Mouse (Mus musculus): Measurements from ENCODE around the gene Lrrfip1. TPM values are rescaled to one million over a fixed set of nuclear protein-coding genes. Genes with fewer than 3 reads are reported as not detected.

The Lrrfip1 gene
- total and polyA plus RNA-seq, 2 experiments from 2014 or later: 120 to 168 TPM

- WGBS: 19% methylated on average over 10 of the region's 10 CpGs
- H3K4me1 ChIP-seq (ENCODE audit: control insufficient read depth, insufficient read depth): peaks cover 48% of the 10 kb centered on the region
- ATAC-seq (ENCODE audit: insufficient read depth, low read depth) (peak; percentile 53), DNase-seq (ENCODE audit: low spot score) (peak; percentile 65)
- no peak overlapping the region for H3K4me3 ChIP-seq (ENCODE audit: low read depth, low read length)
- no peak overlapping the region for H3K9ac ChIP-seq (replicated peaks; ENCODE audit: low read depth, low read length)
- H3K4me2 ChIP-seq (ENCODE audit: low read depth, low read length): no peak overlapping the region
- TF ChIP-seq EP300 (IDR thresholded peaks at IDR 0.05; ENCODE audit: low read depth) (peak; percentile 72), CTCF (IDR thresholded peaks at IDR 0.05; ENCODE audit: low read depth) (no peak)
- no peaks in the 10 kb centered on the region for H3K9me3 ChIP-seq (replicated peaks; ENCODE audit: control insufficient read depth, low read length)
- peak overlapping the region; percentile 84 for H3K27ac ChIP-seq (ENCODE audit: low read depth)
- H3K36me3 ChIP-seq (replicated peaks; ENCODE audit: control insufficient read depth, insufficient read depth, low read length): peaks cover 42% of the 10 kb centered on the region
- no peaks in the 10 kb centered on the region for H3K27me3 ChIP-seq (ENCODE audit: control insufficient read depth, insufficient read depth, low read length)
Observed at GRCm38 (mm10) chr1:91085009-91085408, 86.5 kb downstream of the Lrrfip1 start.

- H3K4me1 ChIP-seq (ENCODE audit: control insufficient read depth, insufficient read depth): peaks cover 48% of the 10 kb centered on the region
- H3K4me3 ChIP-seq (ENCODE audit: low read depth, low read length): no peak overlapping the region
- ATAC-seq (ENCODE audit: insufficient read depth, low read depth) (no peak), DNase-seq (ENCODE audit: low spot score) (no peak)
- H3K27ac ChIP-seq (ENCODE audit: low read depth): peak overlapping the region; percentile 84
- no peaks in the 10 kb centered on the region for H3K9me3 ChIP-seq (replicated peaks; ENCODE audit: control insufficient read depth, low read length)
- no peak overlapping the region for H3K9ac ChIP-seq (replicated peaks; ENCODE audit: low read depth, low read length)
- no peak overlapping the region for H3K4me2 ChIP-seq (ENCODE audit: low read depth, low read length)
- WGBS: 21% methylated on average over 2 of the region's 2 CpGs
- H3K36me3 ChIP-seq (replicated peaks; ENCODE audit: control insufficient read depth, insufficient read depth, low read length): peaks cover 47% of the 10 kb centered on the region
- H3K27me3 ChIP-seq (ENCODE audit: control insufficient read depth, insufficient read depth, low read length): no peaks in the 10 kb centered on the region
- no peak for TF ChIP-seq EP300 (IDR thresholded peaks at IDR 0.05; ENCODE audit: low read depth)
- no peak for TF ChIP-seq CTCF (IDR thresholded peaks at IDR 0.05; ENCODE audit: low read depth)
Observed at GRCm38 (mm10) chr1:91085686-91086085, 87.1 kb downstream of the Lrrfip1 start.

- 17% methylated on average over 3 of the region's 3 CpGs for WGBS
- no peak for TF ChIP-seq EP300 (IDR thresholded peaks at IDR 0.05; ENCODE audit: low read depth)
- no peak for TF ChIP-seq CTCF (IDR thresholded peaks at IDR 0.05; ENCODE audit: low read depth)
- DNase-seq (ENCODE audit: low spot score) (peak; percentile 25), ATAC-seq (ENCODE audit: insufficient read depth, low read depth) (peak; percentile 27; the same call in 1 of the 2 replicates)
- H3K4me3 ChIP-seq (ENCODE audit: low read depth, low read length): no peak overlapping the region
- H3K4me2 ChIP-seq (ENCODE audit: low read depth, low read length): no peak overlapping the region
- H3K36me3 ChIP-seq (replicated peaks; ENCODE audit: control insufficient read depth, insufficient read depth, low read length): peaks cover 48% of the 10 kb centered on the region
- no peaks in the 10 kb centered on the region for H3K9me3 ChIP-seq (replicated peaks; ENCODE audit: control insufficient read depth, low read length)
- H3K27me3 ChIP-seq (ENCODE audit: control insufficient read depth, insufficient read depth, low read length): no peaks in the 10 kb centered on the region
- H3K9ac ChIP-seq (replicated peaks; ENCODE audit: low read depth, low read length): no peak overlapping the region
- H3K27ac ChIP-seq (ENCODE audit: low read depth): peak overlapping the region; percentile 84
- peaks cover 48% of the 10 kb centered on the region for H3K4me1 ChIP-seq (ENCODE audit: control insufficient read depth, insufficient read depth)
Observed at GRCm38 (mm10) chr1:91086325-91086724, 87.8 kb downstream of the Lrrfip1 start.

- TF ChIP-seq CTCF (IDR thresholded peaks at IDR 0.05; ENCODE audit: low read depth) (no peak), EP300 (IDR thresholded peaks at IDR 0.05; ENCODE audit: low read depth) (no peak)
- H3K4me1 ChIP-seq (ENCODE audit: control insufficient read depth, insufficient read depth): peaks cover 48% of the 10 kb centered on the region
- DNase-seq (ENCODE audit: low spot score) (no peak), ATAC-seq (ENCODE audit: insufficient read depth, low read depth) (no peak)
- no peaks in the 10 kb centered on the region for H3K9me3 ChIP-seq (replicated peaks; ENCODE audit: control insufficient read depth, low read length)
- H3K27me3 ChIP-seq (ENCODE audit: control insufficient read depth, insufficient read depth, low read length): no peaks in the 10 kb centered on the region
- peaks cover 51% of the 10 kb centered on the region for H3K36me3 ChIP-seq (replicated peaks; ENCODE audit: control insufficient read depth, insufficient read depth, low read length)
- peak overlapping the region; percentile 84 for H3K27ac ChIP-seq (ENCODE audit: low read depth)
- no peak overlapping the region for H3K4me2 ChIP-seq (ENCODE audit: low read depth, low read length)
- no peak overlapping the region for H3K9ac ChIP-seq (replicated peaks; ENCODE audit: low read depth, low read length)
- H3K4me3 ChIP-seq (ENCODE audit: low read depth, low read length): no peak overlapping the region
- WGBS: 51% methylated on average over 5 of the region's 5 CpGs
Observed at GRCm38 (mm10) chr1:91086748-91087147, 88.2 kb downstream of the Lrrfip1 start.

GRCm38 (mm10) chr1:91088027-91088426 is 89.5 kb downstream of the Lrrfip1 start:
- ATAC-seq (ENCODE audit: insufficient read depth, low read depth) (no peak), DNase-seq (ENCODE audit: low spot score) (no peak)
- Histone ChIP-seq H3K36me3 (replicated peaks; ENCODE audit: control insufficient read depth, insufficient read depth, low read length) (peaks cover 54% of the 10 kb centered on the region), H3K9me3 (replicated peaks; ENCODE audit: control insufficient read depth, low read length) (no peaks in the 10 kb centered on the region), H3K27me3 (ENCODE audit: control insufficient read depth, insufficient read depth, low read length) (no peaks in the 10 kb centered on the region), H3K4me2 (ENCODE audit: low read depth, low read length) (no peak overlapping the region), H3K4me1 (ENCODE audit: control insufficient read depth, insufficient read depth) (peaks cover 39% of the 10 kb centered on the region), H3K27ac (ENCODE audit: low read depth) (no peak overlapping the region; the same call in 1 of the 2 replicates), H3K9ac (replicated peaks; ENCODE audit: low read depth, low read length) (no peak overlapping the region), H3K4me3 (ENCODE audit: low read depth, low read length) (no peak overlapping the region)
- TF ChIP-seq CTCF (IDR thresholded peaks at IDR 0.05; ENCODE audit: low read depth) (no peak), EP300 (IDR thresholded peaks at IDR 0.05; ENCODE audit: low read depth) (no peak)
- 74% methylated on average over 7 of the region's 7 CpGs for WGBS

GRCm38 (mm10) chr1:91088941-91089340 is 90.4 kb downstream of the Lrrfip1 start:
- TF ChIP-seq CTCF (IDR thresholded peaks at IDR 0.05; ENCODE audit: low read depth) (no peak), EP300 (IDR thresholded peaks at IDR 0.05; ENCODE audit: low read depth) (no peak)
- no peak overlapping the region for H3K9ac ChIP-seq (replicated peaks; ENCODE audit: low read depth, low read length)
- H3K4me3 ChIP-seq (ENCODE audit: low read depth, low read length): no peak overlapping the region
- DNase-seq (ENCODE audit: low spot score) (no peak), ATAC-seq (ENCODE audit: insufficient read depth, low read depth) (no peak)
- H3K27ac ChIP-seq (ENCODE audit: low read depth): no peak overlapping the region
- H3K27me3 ChIP-seq (ENCODE audit: control insufficient read depth, insufficient read depth, low read length): no peaks in the 10 kb centered on the region
- peaks cover 38% of the 10 kb centered on the region for H3K4me1 ChIP-seq (ENCODE audit: control insufficient read depth, insufficient read depth)
- WGBS: 58% methylated on average over 8 of the region's 8 CpGs
- H3K4me2 ChIP-seq (ENCODE audit: low read depth, low read length): no peak overlapping the region
- no peaks in the 10 kb centered on the region for H3K9me3 ChIP-seq (replicated peaks; ENCODE audit: control insufficient read depth, low read length)
- peaks cover 54% of the 10 kb centered on the region for H3K36me3 ChIP-seq (replicated peaks; ENCODE audit: control insufficient read depth, insufficient read depth, low read length)
